Mouse (Mus musculus): ENCODE results near the gene Lmo1. TPM values are rescaled to one million over a fixed set of nuclear protein-coding genes. Genes with fewer than 3 reads are reported as not detected.

The Lmo1 gene
- polyA plus RNA-seq (2017; shearing (Covaris generic)), result not detected

GRCm38 (mm10) chr7:109174949-109175669 is at the start of gene Lmo1:
TSS of gene Lmo1 (minus strand) at chr7:109175207.

Other genes with a start within 250 kb of the Lmo1 start
- 0.22 TPM for gene Nlrp10, start 245.0 kb downstream of the Lmo1 start, polyA plus RNA-seq (2017; shearing (Covaris generic))
- 174 TPM for gene Eif3f, start 240.8 kb downstream of the Lmo1 start, polyA plus RNA-seq (2017; shearing (Covaris generic))
- 2.5 TPM for gene Tub, start 224.9 kb downstream of the Lmo1 start, polyA plus RNA-seq (2017; shearing (Covaris generic))
- gene Ric3, start 91.9 kb downstream of the Lmo1 start, polyA plus RNA-seq (2017; shearing (Covaris generic)), result 0.34 TPM